Mouse (Mus musculus) embryo, embryonic 9.5 days (tissue): Measurements from ENCODE around the gene Tdrd7.

Source experiments
- DNase-seq: peaks from one replicate; pipeline ENCODE4 v3.0.0-alpha.2; 2017; ENCODE audit errors: extremely low spot score

The Tdrd7 gene

DNA sequence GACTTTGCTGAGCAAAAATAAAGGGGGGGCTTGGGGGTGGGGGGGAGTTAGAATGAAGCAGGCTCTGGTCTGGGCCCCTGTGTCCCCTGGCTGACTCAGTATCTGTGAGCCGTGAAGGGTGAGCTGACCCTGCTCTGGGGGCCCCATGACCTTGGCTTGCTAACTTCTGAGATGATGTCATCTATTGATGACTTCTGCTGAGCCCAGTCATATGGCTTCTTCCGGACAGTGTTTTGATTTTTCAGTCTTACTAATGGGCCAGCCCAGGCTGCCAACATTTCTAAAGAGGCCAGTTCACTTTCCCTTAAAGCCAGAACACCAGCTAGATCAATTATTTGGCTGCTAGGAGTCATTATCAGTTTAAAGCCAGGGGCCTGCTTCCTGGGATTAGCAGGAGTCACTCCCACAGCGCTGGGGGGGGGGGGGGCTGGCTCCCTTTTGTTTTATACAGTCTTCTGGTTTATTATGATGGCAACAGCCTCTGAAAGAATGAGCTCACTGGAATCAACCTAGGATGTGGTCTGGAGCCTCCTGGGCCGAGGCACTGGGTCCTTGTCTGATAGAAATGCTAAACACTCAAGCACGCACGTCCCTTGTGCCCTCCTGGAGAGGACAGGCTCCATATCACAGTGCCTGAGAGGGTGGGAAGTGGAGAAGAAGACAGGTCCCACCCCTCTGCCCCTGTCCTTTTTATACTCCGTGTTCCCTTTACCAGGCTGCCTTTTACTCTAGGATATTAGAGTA, 76.8 kb downstream of the Tdrd7 start:
- no peak for DNase-seq

DNA sequence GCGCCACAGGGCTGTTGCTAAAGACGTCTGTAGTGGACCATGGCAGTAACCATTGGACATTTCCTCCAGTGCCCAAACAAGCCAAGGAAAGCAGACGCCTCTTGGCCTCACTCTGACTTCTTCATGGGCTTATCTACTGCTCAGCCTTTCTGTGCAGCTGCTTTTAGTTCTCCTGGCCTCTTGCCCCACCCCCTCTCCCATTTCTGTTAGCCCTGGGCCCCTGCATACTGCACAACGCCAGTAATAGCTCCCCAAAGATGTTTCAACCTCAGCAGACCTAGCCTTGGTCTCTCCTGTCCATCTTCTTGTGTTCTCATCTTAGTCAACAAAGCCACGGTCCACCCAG, 77.3 kb downstream of the Tdrd7 start:
- no peak for DNase-seq

DNA sequence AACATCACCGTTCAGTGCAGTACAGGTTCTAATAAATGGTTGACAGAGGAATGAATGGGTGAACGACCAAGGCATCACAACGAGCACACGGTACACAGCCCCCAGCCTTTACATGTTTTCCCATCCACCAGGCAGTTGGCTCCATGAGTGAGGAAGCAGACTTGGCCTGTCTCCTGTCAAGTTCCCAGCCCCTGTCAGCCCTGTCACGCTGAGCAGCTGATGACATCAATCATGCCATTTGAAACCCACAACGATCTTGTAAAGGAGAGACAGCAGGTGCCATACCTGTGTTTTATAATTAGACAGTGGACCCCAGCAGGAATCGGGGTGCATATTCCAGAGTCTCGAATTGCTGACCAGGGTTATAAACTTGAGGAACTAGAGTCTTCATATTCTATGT, 78.2 kb downstream of the Tdrd7 start:
- DNase-seq: no peak

DNA sequence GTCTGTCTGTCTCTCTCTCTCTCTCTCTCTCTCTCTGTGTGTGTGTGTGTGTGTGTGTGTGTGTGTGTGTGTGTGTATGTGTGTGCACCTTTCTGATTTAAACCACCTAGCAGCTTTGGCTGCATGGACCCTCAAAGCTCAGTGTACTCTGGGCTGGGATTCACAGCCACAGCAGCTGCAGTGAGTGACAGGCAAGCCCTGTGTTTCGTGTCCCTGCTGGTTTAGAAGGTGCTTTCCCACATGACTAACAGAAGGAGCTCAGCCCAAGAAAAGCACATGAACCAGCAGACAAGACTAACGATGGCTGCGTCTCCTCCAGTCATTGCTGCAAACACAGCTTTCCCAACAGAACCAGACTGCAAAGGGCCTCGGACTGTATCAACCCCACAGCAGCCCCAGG, 82.8 kb downstream of the Tdrd7 start:
- DNase-seq: no peak

DNA sequence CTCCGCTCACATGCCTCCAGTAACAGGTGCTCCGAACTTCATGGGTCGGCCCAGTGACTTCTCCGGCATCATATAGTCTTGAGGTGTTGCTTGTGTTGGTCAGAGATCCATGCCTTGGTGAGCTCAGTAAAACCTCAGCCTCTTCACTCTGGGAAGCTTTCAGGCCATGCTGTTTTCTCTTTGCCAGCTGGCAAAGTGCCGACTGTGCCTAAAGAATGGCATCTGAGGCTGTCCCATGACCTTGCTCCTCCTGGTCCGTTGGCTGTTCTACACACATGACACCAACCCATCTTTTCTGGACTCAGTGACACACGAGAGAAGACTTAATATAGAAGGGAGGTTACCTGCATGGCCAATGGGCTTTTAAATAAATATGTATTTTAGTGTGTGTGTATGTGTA, 83.3 kb downstream of the Tdrd7 start:
- no peak for DNase-seq

DNA sequence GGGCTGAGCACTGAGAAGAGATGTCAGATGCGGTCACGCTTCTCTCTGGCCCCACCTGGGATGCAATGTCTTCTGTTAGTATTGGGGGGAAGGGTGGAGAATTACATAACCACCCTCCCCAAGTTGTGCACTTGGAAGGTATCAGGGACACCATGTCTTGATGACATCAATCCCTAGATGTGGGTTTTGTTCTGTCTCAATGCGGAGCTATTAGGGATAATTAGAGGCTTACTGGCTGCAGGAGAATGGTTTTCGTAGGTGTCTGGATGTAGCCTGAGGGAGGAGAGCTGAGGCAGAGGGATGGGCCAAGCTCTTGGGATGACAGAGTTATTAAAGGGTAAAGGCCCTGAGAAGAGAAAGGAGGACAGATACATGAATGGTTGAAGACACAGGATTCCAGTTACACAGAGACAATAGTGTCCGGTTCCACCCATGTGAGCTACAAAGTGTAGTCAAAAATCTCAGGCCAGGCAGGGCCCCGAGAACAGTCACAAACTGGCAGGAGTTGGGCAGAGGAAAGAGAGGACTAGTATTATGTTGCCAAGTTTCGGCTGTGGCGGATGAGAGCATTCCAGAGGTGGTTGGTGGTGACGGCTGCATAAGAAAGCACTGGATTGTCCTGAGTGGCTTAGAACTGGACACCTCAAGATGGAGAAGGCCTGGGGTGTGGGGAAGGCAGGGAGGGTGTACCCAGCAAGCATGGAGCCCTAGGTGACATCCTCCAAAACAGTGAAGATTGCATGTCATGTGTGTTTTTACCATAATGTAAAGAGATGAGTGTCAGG, 88.4 kb downstream of the Tdrd7 start:
- DNase-seq: no peak

DNA sequence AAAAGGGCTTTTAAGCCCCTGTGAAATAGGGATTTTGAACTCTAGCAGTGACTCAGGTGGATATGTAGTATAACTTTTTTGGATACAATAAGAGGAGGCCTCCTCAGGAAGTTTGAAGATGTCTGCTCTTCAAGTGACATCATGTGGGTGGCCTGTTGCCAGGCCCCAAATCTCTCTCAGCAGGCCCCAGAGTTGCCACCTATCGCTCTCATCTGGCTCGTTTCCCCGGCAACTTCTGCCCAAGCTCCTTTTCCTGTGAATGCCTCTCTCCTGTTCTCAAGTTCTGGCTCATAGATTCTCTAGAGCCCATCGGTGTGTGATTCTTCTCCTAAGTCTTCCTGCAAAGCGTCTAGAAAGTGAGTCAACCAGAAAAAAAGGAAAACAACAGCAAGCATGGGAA, 91.0 kb downstream of the Tdrd7 start:
- no peak for DNase-seq

DNA sequence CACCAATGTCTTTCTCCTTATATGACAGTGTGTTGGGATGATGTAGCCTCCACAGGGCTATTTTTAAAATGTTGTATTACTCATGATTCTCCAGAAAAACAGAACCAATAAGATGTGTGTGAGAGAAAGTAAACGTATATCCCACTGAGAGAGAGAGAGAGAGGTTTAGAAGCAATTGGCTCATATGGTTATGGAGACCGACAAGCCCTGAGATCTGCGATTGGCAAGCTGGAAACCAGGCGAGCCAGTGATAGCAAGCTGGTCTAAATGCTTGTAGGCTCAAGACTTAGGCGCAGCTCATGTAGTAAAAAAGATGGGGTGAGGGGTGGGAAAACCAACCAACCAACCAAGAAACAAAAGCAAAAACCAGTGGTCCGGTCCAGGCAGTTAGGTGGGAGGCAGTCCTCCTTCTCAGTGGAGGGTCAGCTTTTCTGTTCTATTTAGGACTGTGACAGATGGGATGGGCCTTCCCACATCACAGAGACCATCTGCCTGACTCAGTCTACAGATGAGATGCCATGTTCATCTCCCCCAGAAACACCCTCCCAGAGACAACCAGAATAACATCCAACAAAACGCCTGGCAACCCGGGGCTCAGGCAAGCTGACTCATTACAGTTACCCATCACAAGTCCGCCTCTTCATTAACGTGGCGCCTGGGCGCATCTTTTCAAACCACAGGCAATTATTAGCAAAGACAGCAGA, 96.3 kb downstream of the Tdrd7 start:
- no peak for DNase-seq

DNA sequence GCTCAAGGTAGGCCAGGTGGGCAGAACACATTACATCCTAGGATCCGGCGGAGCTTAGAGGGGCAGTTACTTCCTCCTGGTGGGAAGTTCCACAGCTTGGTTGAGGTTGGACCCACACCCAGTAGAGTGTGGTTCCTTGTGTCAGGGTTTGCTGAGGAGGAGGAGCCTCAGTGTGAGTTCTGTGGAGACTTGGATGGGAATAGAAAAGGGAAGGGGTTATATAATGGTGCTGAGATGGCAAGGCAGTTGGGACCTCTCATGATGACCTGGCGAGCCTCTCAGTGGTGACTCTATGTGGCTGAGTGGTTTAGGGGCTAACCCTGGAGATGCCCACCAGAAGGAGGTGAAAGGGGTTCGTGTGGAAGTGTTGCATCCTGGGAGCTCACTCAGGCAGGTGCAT, 98.7 kb downstream of the Tdrd7 start:
- no peak for DNase-seq

DNA sequence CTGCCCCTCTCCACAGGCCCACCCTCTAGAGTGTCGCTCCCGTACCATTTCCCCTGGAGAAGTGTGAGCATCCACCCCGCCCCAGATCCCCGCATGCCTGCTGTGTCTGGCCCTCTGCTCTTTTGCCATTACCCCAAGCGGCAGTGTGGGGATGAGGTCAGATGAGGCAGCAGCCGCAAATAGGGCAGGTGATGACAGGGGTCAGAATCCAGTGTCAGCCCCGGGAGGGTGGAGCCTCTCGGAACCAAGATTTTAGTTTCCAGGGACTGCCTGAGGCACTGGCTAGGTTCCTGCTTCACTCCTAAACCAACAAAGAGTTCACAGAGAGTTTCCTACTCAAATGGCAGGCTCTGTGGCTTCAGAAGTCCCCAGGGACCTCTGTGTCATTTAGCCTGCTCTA, 99.1 kb downstream of the Tdrd7 start:
- peak; percentile 28 for DNase-seq

DNA sequence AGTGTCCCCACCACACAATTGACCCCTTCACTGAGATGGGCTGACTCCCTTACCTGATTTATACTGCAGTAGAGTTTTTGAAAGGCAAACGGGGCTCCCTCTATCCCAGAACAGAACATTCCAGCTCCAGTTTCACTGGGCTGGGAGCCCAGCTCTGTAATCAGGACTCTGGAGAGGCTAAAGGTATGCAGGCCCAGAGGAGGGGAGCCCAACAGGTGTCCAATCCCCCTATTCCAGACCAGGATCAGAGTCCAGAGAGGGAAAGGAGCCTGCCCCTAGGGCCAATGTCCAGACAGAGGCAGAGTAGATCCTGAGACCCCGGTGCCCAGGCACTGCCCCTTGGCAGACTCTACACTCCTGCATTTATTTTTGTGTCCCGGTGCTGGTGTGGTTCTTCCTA, 99.8 kb downstream of the Tdrd7 start:
- no peak for DNase-seq

DNA sequence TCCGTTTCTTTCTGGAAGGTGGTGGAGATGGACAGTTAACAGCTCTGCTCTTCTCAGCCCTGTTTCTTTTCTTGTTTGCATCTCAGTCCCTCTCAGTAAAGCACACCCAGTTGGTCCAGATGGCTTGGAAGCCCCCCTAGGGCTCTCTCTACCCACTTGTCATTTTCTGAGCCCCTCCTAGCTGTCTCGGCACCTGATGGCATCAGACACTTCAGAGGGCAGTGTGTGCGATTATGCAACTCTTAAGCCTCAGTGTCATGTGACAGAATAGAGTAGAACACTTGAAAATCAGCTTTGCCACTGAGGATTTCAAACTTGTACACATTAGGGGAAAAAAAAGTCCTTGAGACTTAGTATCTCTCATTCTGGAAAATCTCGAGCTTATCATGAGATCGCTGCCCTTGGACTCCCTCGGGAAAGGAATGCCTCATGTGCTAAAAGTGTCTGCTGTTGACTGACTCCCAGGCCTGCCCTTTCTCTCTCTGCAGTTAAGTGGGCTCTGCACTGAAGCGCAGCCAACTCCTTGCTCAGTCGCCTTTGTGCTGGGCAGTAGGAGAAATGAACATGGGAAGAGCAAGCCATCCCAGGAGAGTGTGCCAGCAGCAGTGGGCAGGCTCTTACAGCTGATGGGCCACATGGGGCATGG, 100.7 kb downstream of the Tdrd7 start:
- DNase-seq: no peak

DNA sequence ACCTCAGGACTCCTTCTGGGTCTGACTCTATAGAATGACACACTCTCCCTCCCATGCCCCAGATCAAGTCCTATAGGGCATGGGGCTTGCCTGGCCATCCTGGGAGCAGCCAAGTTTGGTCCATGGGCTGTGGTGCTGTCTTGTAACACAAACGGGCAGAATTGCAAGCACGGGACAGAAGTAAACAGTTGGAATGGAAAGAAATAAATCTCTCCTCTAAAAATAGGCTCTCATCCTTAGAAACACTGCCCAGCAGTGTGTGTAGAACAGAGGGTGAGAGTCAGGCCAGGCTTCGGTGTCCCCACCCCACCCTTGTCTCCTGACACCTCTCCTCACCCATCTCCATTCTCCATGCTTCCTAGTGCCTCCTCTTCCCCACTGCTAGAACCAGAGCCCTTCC, 102.9 kb downstream of the Tdrd7 start:
- DNase-seq: no peak

DNA sequence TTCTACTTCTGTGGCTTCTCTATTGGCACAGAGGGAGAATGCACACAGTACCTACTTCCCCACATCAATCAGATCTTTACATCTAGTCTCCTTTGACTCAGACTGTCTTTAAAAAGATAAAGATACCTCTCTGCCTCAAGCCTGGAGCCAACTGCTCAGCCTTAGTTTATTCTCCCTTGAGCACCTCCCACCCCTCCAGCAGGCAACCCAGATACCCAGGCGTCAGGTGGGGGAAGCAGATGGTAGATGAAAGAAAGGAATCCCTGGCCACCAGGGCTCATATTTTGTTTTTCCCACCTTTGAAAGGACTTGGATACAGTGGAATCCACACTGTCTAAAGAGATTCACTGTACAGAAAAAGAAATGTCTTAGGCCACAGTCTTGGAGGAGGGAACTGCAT, 103.4 kb downstream of the Tdrd7 start:
- DNase-seq: no peak

DNA sequence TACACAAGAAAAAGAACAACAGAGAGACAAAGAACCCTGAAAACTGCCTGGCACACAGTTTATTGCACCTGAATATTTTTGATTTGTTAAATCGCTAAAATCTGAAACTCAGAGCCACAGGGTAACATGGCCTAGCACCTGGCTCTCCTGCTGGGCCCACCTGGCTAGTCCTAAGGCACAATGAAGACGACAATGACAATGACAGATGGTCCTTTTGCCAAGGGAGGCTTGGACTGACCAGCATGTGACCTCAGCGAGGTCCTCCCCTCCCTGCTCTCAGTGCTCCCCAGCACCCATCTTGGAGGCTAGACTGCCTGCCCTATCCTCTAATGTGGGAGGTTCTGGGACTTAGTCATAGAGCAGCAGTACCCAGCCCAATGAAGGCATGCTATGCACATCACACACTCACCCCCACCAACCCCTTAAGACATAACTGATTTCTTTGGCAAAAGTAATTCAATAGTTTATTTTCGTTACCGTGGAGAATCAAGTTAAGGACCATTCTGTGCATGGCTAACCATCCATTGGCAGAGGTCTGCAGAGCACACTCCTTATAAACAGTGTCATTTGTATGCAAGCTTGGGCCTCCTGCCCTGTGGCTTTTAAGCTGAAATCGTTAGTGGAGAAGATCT, 104.8 kb downstream of the Tdrd7 start:
- DNase-seq: no peak

DNA sequence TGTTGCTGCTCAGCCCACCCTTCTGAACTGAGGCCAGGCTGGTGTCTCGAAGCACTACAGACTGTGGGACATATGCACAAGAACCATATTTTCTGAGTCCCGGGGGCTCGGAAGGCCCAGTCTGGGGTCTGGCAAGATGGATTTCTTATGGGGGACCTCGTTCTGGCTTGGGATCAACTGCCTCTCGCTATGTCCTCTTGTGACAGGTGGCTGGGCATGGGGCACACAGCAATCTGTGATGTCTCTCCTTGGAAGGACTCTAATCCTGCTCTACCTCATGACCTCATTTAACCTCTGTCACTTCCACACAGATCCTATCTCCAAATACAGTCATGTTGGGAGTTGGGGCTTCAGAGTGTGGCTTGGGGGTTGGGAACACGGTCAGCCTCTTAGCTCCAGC, 107.5 kb downstream of the Tdrd7 start:
- DNase-seq: no peak

DNA sequence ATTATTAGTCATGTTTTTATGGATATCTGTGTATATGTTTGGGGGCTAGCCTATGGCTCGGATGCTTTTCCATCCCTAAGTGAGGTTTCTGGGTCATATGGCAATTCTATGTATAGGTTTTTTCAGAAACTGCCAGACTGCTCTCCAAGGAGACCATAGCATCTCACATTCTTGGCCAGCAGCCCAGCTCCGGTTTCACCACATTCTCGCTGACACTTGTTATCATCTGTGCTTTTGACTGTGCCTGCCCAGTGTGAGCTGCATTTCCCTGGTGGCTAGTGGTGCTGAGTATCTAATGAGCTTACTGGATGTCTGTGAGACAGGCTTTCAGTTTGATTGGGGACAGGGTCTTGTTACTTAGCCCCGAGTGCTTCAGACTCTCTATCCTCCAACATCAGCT, 108.6 kb downstream of the Tdrd7 start:
- no peak for DNase-seq

DNA sequence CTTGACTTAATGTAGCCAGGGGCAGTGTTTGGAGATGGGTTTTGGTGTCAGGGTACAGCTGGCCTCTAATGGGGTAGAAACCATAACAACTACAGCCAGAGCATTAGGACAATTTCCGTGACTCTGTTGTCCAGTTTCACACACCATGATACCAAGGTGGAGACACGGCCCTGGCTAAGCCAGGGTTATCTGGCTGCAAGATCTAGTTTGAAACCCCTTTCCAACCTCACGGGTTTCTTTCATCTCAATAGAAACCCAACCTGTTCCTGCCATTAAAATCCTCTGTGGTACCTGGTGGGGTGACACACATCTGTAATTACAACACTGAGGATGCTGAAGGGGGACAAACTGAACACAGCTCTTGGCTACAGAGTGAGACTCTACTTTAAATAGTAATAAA, 110.5 kb downstream of the Tdrd7 start:
- no peak for DNase-seq

DNA sequence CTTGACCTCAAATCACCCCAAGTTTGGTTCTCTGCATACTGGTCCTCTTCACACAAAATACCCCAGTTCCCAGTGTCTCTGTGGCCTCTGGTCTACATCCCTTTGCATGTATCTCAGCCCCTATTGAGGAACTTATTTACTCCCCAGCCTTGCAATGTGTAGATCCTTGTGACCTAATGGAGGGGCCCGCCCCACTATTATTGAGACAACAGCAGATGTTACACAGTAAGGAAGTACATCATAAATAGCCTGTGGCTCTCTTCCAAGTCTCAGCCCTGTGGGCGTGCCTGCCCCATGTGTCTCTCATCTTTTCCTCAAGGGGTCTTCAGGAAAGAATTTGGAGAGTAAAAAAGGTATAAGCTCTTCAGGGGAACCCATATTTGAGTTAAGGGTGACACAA, 111.8 kb downstream of the Tdrd7 start:
- DNase-seq: no peak

DNA sequence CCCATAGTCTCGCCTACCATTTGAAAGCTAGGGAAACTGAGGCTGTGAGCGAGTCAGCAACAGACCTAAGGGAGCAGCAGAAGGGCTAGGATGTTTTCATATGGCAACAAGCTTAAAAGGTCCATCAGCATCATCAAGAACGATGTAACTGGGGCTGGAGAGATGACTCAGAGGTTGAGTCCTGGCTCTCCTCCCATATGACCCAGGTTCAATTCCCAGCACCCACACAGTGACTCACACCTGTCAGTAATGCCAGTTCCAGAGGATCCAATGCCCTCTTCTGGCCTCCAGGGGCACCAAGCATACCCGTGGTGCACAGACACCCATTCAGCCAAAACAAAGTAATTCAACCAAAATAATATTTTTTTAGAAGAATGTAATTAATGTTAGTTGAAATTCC, 115.1 kb downstream of the Tdrd7 start:
- no peak for DNase-seq

DNA sequence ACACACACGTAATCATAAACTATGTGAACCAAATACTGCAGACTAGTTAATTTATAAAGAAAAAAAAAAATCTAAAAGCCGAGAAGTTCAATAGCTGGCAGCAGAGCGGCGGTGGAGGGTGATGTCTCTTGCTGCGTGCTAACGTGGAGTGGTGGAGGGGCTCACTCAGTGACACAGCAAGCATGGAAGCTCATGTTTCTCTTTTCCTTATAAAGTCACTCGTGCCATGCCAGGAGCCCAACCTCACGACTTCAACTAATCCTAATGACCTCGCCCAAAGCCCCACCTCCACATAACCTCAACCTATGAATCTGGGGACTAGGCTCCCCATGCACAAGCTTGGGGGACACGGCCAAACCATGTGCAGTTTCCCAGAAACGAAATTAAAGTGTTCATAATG, 117.4 kb downstream of the Tdrd7 start:
- DNase-seq: no peak
